Mouse (Mus musculus) ES-Bruce4 (cell line): ENCODE measurements around the gene Pipox.

Experiments used
- CTCF ChIP-seq: IDR thresholded peaks from one replicate; pipeline ENCODE4 v1.8.1; 2011; ENCODE audit warnings: low read depth, low read length
- EP300 ChIP-seq: IDR thresholded peaks from 2 replicates; pipeline ENCODE4 v1.6.1; 2011; ENCODE audit warnings: low read depth, low read length; ENCODE audit not compliant: insufficient read depth
- POLR2A ChIP-seq: IDR thresholded peaks from one replicate; pipeline ENCODE4 v1.8.1; 2011; ENCODE audit warnings: low read length; ENCODE audit not compliant: insufficient read depth

- TF ChIP-seq CTCF (no peak), EP300 (0 out of 2 replicates have a peak, but pooled peaks have one; percentile 22), POLR2A (no peak)
These were observed 1.0 kb downstream of the Pipox start for GRCm38 (mm10) chr11:77892883-77893282.
